Mouse (Mus musculus) lung, embryonic 16.5 days (tissue): ENCODE measurements around the gene Vegfa. TPM values are rescaled to one million over a fixed set of nuclear protein-coding genes. Genes with fewer than 3 reads are reported as not detected.

Experiments
- ATAC-seq: fragments of 200-750 bp; cut with Nextera tagmentation; 2 replicates; pipeline ENCODE4 v1.8.0; 2017; ENCODE audit warnings: low read depth, mild to moderate bottlenecking, moderate library complexity
- H3K27ac ChIP-seq: fragments of 300-500 bp; sonication (generic); 2 replicates; pipeline ENCODE4 v1.5.1; 2014; ENCODE audit warnings: mild to moderate bottlenecking, control low read depth, low read length
- H3K27me3 ChIP-seq: fragments of 300-500 bp; sonication (generic); 2 replicates; pipeline ENCODE4 v1.6.1; 2014; ENCODE audit warnings: low read depth, low read length, mixed read lengths; ENCODE audit not compliant: control insufficient read depth, insufficient read depth
- H3K36me3 ChIP-seq: fragments of 300-500 bp; sonication (generic); 2 replicates; pipeline ENCODE4 v1.6.1; 2014; ENCODE audit warnings: low read length; ENCODE audit not compliant: control insufficient read depth, insufficient read depth
- H3K4me1 ChIP-seq: fragments of 300-500 bp; sonication (generic); replicated peaks from 2 replicates; pipeline ENCODE4 v1.6.1; 2014; ENCODE audit warnings: low read length, mixed read lengths; ENCODE audit not compliant: control insufficient read depth, insufficient read depth
- H3K4me2 ChIP-seq: fragments of 300-500 bp; sonication (generic); 2 replicates; pipeline ENCODE4 v1.6.1; 2014; ENCODE audit warnings: low read depth, low read length, control low read depth
- H3K4me3 ChIP-seq: fragments of 300-500 bp; sonication (generic); 2 replicates; pipeline ENCODE4 v1.5.1; 2014; ENCODE audit warnings: mild to moderate bottlenecking, low read length, control low read depth
- H3K9ac ChIP-seq: fragments of 300-500 bp; sonication (generic); 2 replicates; pipeline ENCODE4 v1.6.1; 2014; ENCODE audit warnings: low read length, control low read depth
- H3K9me3 ChIP-seq: fragments of 300-500 bp; sonication (generic); 2 replicates; pipeline ENCODE4 v1.6.1; 2016; ENCODE audit warnings: low read length; ENCODE audit not compliant: control insufficient read depth
- WGBS: fragments of 180-500 bp; shearing (Covaris S2); extraction: QIAGEN DNeasy Blood & Tissue Kit; methylation state at CpG from one replicate; pipeline ENCODE4 v1.1.7; 2014; 5-methylcytosine and 5-hydroxymethylcytosine counted together
- polyA plus RNA-seq: library from polyadenylated mRNA; unstranded; fragments of >200 nt; fragmentation: Nextera tagmentation; extraction: Ambion mirVana; gene quantifications from 2 replicates; pipeline ENCODE4 v1.2.1, GENCODE M21; 2015

Vegfa gene
- polyA plus RNA-seq, 1 experiment from 2014 or later, result 4.5 TPM

GRCm38 (mm10) chr17:46074398-46075115 lies 42.4 kb upstream of the Vegfa start:
- Histone ChIP-seq H3K4me1 (peaks cover 23% of the 10 kb centered on the region), H3K4me3 (peak overlapping the region; percentile 21), H3K27me3 (no peaks in the 10 kb centered on the region), H3K9ac (peak overlapping the region; percentile 39; the same call in 1 of the 2 replicates), H3K27ac (peak overlapping the region; percentile 24; the same call in 1 of the 2 replicates), H3K36me3 (no peaks in the 10 kb centered on the region), H3K4me2 (peak overlapping the region; percentile 35), H3K9me3 (peaks cover 2% of the 10 kb centered on the region; the same call in 1 of the 2 replicates)
- no peak for ATAC-seq
- 25% methylated on average over 7 of the region's 7 CpGs for WGBS

GRCm38 (mm10) chr17:46073730-46074301 lies 41.6 kb upstream of the Vegfa start:
- peak overlapping the region; percentile 70 for H3K27ac ChIP-seq
- peak overlapping the region; percentile 21 for H3K4me3 ChIP-seq
- H3K27me3 ChIP-seq, result no peaks in the 10 kb centered on the region
- H3K4me2 ChIP-seq, result peak overlapping the region; percentile 35
- peak; percentile 84 for ATAC-seq
- peaks cover 24% of the 10 kb centered on the region for H3K4me1 ChIP-seq
- H3K9me3 ChIP-seq, result no peaks in the 10 kb centered on the region
- no peaks in the 10 kb centered on the region for H3K36me3 ChIP-seq
- peak overlapping the region; percentile 39; the same call in 1 of the 2 replicates for H3K9ac ChIP-seq
- WGBS, result 10% methylated on average over 23 of the region's 23 CpGs

GRCm38 (mm10) chr17:46071531-46071930 lies 39.4 kb upstream of the Vegfa start:
- no peak overlapping the region for H3K9ac ChIP-seq
- no peaks in the 10 kb centered on the region for H3K36me3 ChIP-seq
- WGBS, result 74% methylated on average over 3 of the region's 3 CpGs
- no peak for ATAC-seq
- no peaks in the 10 kb centered on the region for H3K27me3 ChIP-seq
- H3K4me3 ChIP-seq, result no peak overlapping the region
- H3K9me3 ChIP-seq, result no peaks in the 10 kb centered on the region
- H3K4me1 ChIP-seq, result peaks cover 24% of the 10 kb centered on the region
- no peak overlapping the region for H3K27ac ChIP-seq
- no peak overlapping the region for H3K4me2 ChIP-seq

DNA sequence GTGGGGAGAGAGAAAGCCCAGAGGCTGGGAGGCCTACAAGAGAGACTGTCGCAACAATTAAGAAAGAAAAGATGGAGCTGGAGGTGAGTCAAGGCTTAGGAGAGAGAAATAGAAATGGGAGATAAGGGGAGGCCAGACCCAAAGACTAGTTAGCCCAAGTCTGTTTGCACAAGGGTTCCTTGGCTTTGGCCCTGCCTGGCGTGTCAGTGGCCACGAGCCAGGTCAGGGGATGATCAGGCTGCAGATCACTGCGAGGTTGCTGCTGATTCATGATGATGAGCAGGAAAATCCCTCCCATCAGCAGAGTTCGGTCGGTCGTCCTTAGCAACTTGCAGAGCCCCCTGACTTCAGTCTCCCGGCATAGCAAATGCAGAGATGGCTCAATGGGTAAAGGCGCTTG lies 37.9 kb upstream of the Vegfa start:
- Histone ChIP-seq H3K27ac (no peak overlapping the region), H3K36me3 (no peaks in the 10 kb centered on the region)

DNA sequence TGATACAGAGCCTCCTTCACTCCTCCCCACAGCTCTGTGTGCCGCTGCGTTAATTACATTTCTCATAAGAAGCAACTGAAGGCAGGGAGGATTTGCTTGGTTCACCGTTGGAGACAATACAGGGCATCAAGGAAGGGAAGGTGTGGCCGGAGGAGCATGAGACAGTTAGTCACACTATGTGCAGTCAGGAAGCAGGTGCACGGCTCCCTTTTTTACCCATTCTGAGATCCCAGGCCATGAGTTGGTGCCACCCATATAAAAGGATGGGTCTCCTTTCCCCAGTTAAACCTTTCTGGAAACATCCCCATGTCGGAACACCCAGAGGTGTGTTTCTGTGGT lies 31.8 kb upstream of the Vegfa start:
- Histone ChIP-seq H3K4me2 (peak overlapping the region; percentile 33; the same call in 1 of the 2 replicates), H3K27me3 (no peaks in the 10 kb centered on the region), H3K27ac (peak overlapping the region; percentile 63; the same call in 1 of the 2 replicates), H3K9me3 (no peaks in the 10 kb centered on the region), H3K9ac (no peak overlapping the region; the same call in 1 of the 2 replicates), H3K4me3 (no peak overlapping the region), H3K36me3 (no peaks in the 10 kb centered on the region), H3K4me1 (peaks cover 22% of the 10 kb centered on the region)
- 41% methylated on average over 6 of the region's 6 CpGs for WGBS
- no peak for ATAC-seq

More for the DNA sequence above, 37.9 kb upstream of the Vegfa start:
- peaks cover 24% of the 10 kb centered on the region for H3K4me1 ChIP-seq
- no peak for ATAC-seq
- H3K27me3 ChIP-seq, result no peaks in the 10 kb centered on the region
- H3K4me3 ChIP-seq, result no peak overlapping the region
- 60% methylated on average over 9 of the region's 9 CpGs for WGBS
- H3K9me3 ChIP-seq, result no peaks in the 10 kb centered on the region
- no peak overlapping the region for H3K4me2 ChIP-seq
- H3K9ac ChIP-seq, result no peak overlapping the region

DNA sequence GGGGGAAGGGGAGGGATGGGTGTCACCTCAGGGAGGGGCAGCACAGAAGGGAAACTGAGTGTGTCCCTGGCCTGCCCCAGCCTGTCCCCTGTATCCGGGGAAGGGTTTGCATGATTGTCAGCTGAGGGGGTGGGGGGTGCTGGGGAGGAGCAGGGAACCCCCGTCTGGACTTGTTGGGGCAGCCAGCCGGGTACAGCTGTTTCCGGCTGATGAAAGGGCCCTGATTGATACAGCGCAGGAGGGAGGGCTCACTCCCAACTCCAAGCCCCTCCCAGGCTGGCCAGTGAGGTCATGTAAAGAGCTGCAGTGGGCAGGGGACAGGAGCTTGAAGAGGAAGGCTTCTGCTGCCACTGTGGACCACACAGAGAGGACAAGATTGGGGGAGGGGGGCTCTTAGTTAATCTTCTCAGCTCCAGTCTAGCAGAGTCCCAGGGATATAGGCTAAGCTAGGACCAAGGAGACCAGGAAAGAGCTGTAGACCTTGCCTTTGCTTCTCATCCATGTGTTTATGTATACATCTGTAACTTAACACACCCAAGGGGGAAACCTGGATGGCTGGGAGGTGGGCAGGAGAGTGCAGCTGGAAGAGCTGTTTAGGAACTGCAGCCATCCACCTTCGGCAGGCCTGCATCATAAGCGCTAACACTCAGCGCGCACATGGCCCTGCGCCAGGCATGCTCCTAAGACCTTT lies 31.3 kb upstream of the Vegfa start:
- peak; percentile 96 for ATAC-seq
- WGBS, result 9% methylated on average over 10 of the region's 10 CpGs
- no peaks in the 10 kb centered on the region for H3K36me3 ChIP-seq
- H3K9me3 ChIP-seq, result no peaks in the 10 kb centered on the region
- peak overlapping the region; percentile 31; the same call in 1 of the 2 replicates for H3K9ac ChIP-seq
- H3K27ac ChIP-seq, result peak overlapping the region; percentile 63
- H3K4me1 ChIP-seq, result peaks cover 22% of the 10 kb centered on the region
- peak overlapping the region; percentile 33 for H3K4me2 ChIP-seq
- H3K4me3 ChIP-seq, result no peak overlapping the region
- no peaks in the 10 kb centered on the region for H3K27me3 ChIP-seq

DNA sequence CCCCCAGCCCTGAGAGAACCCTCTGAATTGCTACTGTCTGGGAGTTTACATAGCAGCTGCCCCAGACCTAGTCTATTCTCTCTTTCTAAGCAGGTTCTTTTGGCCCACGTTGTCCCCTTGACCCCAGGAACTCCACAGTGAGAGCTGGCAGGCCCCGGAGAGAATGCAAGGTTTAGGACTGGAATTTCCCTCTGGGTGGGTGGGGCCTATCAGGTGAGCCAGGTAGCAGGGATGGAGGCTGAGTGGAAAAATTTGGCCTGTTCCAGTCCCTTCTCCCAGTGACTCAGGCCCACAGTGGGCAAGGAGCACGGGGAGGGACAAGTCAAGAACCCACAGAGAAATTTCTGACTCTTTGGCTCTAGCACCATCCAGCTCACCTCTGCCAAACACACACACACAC lies 28.1 kb upstream of the Vegfa start:
- no peaks in the 10 kb centered on the region for H3K36me3 ChIP-seq
- no peak overlapping the region for H3K9ac ChIP-seq
- 43% methylated on average over 3 of the region's 3 CpGs for WGBS
- H3K27me3 ChIP-seq, result no peaks in the 10 kb centered on the region
- no peak overlapping the region for H3K27ac ChIP-seq
- no peak overlapping the region for H3K4me3 ChIP-seq
- no peaks in the 10 kb centered on the region for H3K9me3 ChIP-seq
- peaks cover 27% of the 10 kb centered on the region for H3K4me1 ChIP-seq
- ATAC-seq, result no peak
- no peak overlapping the region for H3K4me2 ChIP-seq

GRCm38 (mm10) chr17:46059226-46059825 lies 27.2 kb upstream of the Vegfa start:
- Histone ChIP-seq H3K27ac (no peak overlapping the region), H3K4me2 (no peak overlapping the region), H3K9me3 (no peaks in the 10 kb centered on the region), H3K4me3 (no peak overlapping the region), H3K4me1 (peaks cover 27% of the 10 kb centered on the region), H3K9ac (no peak overlapping the region), H3K36me3 (no peaks in the 10 kb centered on the region), H3K27me3 (no peaks in the 10 kb centered on the region)
- no peak for ATAC-seq
- 50% methylated on average over 15 of the region's 15 CpGs for WGBS

DNA sequence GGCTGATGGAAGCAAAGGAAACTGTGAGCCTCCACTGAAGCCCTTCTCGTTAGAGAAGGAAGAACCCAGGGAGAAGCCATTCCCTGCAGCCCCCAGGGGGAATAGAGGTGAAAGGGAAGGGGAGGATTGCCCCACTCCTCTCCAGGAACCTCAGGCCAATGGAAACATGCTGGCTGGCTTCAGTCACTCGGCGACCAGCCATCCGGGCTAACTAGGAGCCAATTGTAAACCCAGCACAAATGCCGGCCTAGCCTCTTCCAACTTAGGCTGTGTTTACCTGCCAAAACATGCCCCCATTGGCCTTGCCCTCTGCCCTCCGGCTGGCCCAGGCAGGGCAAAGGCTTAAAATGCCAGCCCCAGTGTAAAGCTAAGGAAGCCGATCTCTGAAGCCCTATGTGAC lies 24.1 kb upstream of the Vegfa start:
- 64% methylated on average over 7 of the region's 7 CpGs for WGBS
- Histone ChIP-seq H3K4me3 (no peak overlapping the region), H3K27me3 (no peaks in the 10 kb centered on the region), H3K36me3 (no peaks in the 10 kb centered on the region), H3K4me1 (peaks cover 21% of the 10 kb centered on the region; the same call in 1 of the 2 replicates), H3K9me3 (no peaks in the 10 kb centered on the region), H3K4me2 (no peak overlapping the region), H3K27ac (no peak overlapping the region), H3K9ac (no peak overlapping the region)
- ATAC-seq, result no peak
